Mouse (Mus musculus) cortical plate, adult 2 months (tissue): ENCODE results near the gene C1qtnf2.

Source experiments
- CTCF ChIP-seq: fragments of 200-500 bp; IDR thresholded peaks from 2 replicates; pipeline ENCODE4 v1.5.1; 2011; ENCODE audit warnings: mild to moderate bottlenecking, control low read depth, low read length; ENCODE audit not compliant: insufficient read depth; ENCODE audit errors: extremely low read depth
- POLR2A ChIP-seq: fragments of 200-500 bp; IDR thresholded peaks from 2 replicates; pipeline ENCODE4 v1.6.1; 2011; ENCODE audit warnings: mild to moderate bottlenecking, low read length, control low read depth; ENCODE audit not compliant: insufficient read depth; ENCODE audit errors: extremely low read depth

DNA sequence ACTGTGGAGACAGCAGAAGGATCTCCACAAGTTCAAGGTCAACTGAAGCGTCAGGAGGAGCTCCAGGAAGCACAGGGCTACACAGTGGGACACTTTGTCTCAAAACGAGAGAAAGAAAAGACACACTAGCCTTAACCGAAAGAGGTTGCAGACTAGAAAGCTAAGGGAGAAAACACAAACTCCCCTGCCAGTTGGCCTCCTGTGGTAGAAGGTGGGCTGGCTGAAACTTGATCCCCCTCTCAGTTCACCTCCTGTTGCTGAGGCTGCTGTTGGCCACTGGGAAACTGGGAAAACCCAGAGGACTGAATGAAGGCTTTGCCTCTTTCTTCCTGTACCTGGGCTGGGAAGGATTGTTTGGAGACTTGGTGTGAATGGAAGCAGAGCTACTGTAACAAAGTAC is 56.0 kb downstream of the C1qtnf2 start:
- TF ChIP-seq POLR2A: no peak
- TF ChIP-seq CTCF: no peak
